Mouse (Mus musculus) thymus, adult 2 months (tissue): Measurements from ENCODE around the gene Gxylt1. TPM values are rescaled to one million over a fixed set of nuclear protein-coding genes. Genes with fewer than 3 reads are reported as not detected.
"Not testable (repeated sequence)": the region's sequence is repeated elsewhere in the genome, so short reads cannot be mapped to it uniquely, and the experiment has no call there.

Experiments used
- DNase-seq: peaks from one replicate; pipeline ENCODE4 v3.0.0; 2021
- H3K27ac ChIP-seq: fragments of 200-500 bp; 2 replicates; pipeline ENCODE4 v1.5.1; 2012; ENCODE audit warnings: low read length, control low read depth; ENCODE audit not compliant: control insufficient read depth, insufficient read depth
- H3K27me3 ChIP-seq: fragments of 200-500 bp; 2 replicates; pipeline ENCODE4 v1.6.1; 2012; ENCODE audit warnings: mild to moderate bottlenecking, low read length, moderate library complexity, mixed read lengths; ENCODE audit not compliant: control insufficient read depth, insufficient read depth
- H3K36me3 ChIP-seq: fragments of 200-500 bp; 2 replicates; pipeline ENCODE4 v1.6.1; 2012; ENCODE audit warnings: mild to moderate bottlenecking, low read length, moderate library complexity; ENCODE audit not compliant: control insufficient read depth, insufficient read depth
- H3K4me1 ChIP-seq: fragments of 200-500 bp; replicated peaks from 2 replicates; pipeline ENCODE4 v1.6.1; 2012; ENCODE audit warnings: low read length; ENCODE audit not compliant: control insufficient read depth, insufficient read depth
- H3K4me3 ChIP-seq: fragments of 200-500 bp; 2 replicates; pipeline ENCODE4 v1.5.1; 2012; ENCODE audit warnings: mild to moderate bottlenecking, low read length, control low read depth, moderate library complexity; ENCODE audit not compliant: control insufficient read depth, insufficient read depth
- CTCF ChIP-seq: fragments of 200-500 bp; IDR thresholded peaks from 2 replicates; pipeline ENCODE4 v1.5.1; 2012; ENCODE audit warnings: mild to moderate bottlenecking, control low read depth, low read length, moderate library complexity, borderline replicate concordance; ENCODE audit not compliant: control insufficient read depth, poor library complexity, insufficient read depth; ENCODE audit errors: extremely low read depth
- POLR2A ChIP-seq: fragments of 200-500 bp; IDR thresholded peaks from 2 replicates; pipeline ENCODE4 v1.6.1; 2012; ENCODE audit warnings: mild to moderate bottlenecking, low read length, control low read depth, moderate library complexity; ENCODE audit not compliant: control insufficient read depth, poor library complexity, insufficient read depth; ENCODE audit errors: extremely low read depth
- WGBS: fragments of 180-500 bp; shearing (Covaris S2); methylation state at CpG from one replicate; pipeline ENCODE4 v1.1.7; 2018; 5-methylcytosine and 5-hydroxymethylcytosine counted together
- polyA plus RNA-seq: library from polyadenylated mRNA; depleted of rRNA; stranded (reverse); fragments of >200 nt; gene quantifications from 2 replicates; pipeline ENCODE4 v1.2.3, GENCODE M21; 2012; rRNA removed

Gxylt1 gene
- 4.0 and 4.4 TPM in 2 replicates for polyA plus RNA-seq

GRCm38 (mm10) chr15:93274679-93275583 is at the start of gene Gxylt1:
Gene Gxylt1 (minus strand): TSS chr15:93275179.
- peak within 1 kb of the TSS; percentile 64 for H3K27ac ChIP-seq
- peak; percentile 100 for DNase-seq
- TF ChIP-seq CTCF: peak; percentile 49; the same call in 1 of the 2 replicates
- peak; percentile 93 for TF ChIP-seq POLR2A
- H3K4me1 ChIP-seq: peaks cover 9% of the 10 kb centered on the region
- under 1% methylated on average over 93 of the region's 93 CpGs for WGBS
- H3K36me3 ChIP-seq: no peaks in the 10 kb centered on the region
- no peaks in the 10 kb centered on the region for H3K27me3 ChIP-seq
- H3K4me3 ChIP-seq: peak within 1 kb of the TSS; percentile 80

DNA sequence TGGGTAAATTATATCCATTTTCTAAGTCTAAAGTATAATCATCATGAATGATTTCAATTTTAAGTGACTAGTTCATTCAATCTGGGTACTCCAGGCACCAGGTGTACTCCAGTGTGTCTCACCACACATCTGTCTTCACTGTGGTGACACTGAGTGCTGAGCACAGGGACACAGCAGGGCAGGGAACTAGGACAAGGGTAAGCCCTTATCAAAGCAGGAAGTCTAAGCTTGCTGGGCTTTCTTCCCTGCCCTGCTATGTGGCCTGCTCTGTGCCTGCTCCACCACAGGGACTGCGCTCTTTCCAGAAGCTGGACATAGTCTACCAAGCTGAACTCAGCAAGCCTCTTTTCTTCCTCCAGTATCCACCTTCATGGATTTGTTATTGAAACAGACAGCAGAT is 43.8 kb upstream of the Gxylt1 start:
- Histone ChIP-seq H3K27ac (no peak overlapping the region), H3K4me1 (no peaks in the 10 kb centered on the region), H3K4me3 (no peak overlapping the region), H3K27me3 (no peaks in the 10 kb centered on the region), H3K36me3 (no peaks in the 10 kb centered on the region)
- 95% methylated on average over 1 of the region's 1 CpGs for WGBS
- DNase-seq: no peak
- TF ChIP-seq POLR2A: no peak
- TF ChIP-seq CTCF: no peak

GRCm38 (mm10) chr15:93310304-93310703 is 35.3 kb upstream of the Gxylt1 start:
- not testable (repeated sequence) for DNase-seq, H3K27me3 ChIP-seq, H3K4me3 ChIP-seq, H3K4me1 ChIP-seq, H3K36me3 ChIP-seq, H3K27ac ChIP-seq
- 94% methylated on average over 4 of the region's 4 CpGs for WGBS

DNA sequence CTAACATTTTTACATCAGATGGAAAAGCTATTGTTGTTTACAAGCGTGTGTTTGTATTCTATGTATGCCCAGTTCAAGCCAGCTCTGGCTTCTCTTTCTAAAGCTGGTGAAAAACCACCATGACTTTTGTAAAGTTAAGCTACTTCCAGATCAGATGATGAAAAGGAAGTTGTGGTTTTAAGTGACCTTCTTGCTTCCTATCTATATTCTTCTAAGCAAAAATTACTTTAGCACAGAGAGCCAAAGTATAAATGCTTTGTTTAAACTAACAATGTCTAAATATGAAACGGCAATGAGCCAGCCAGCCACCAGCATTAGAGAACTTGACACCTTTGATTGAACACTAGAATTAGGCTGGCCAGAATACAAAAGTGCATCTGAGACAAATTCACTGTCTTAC is 23.2 kb upstream of the Gxylt1 start:
- 11% methylated on average over 2 of the region's 2 CpGs for WGBS
- Histone ChIP-seq H3K27ac (no peak overlapping the region), H3K4me3 (no peak overlapping the region), H3K27me3 (no peaks in the 10 kb centered on the region), H3K4me1 (peaks cover 11% of the 10 kb centered on the region), H3K36me3 (no peaks in the 10 kb centered on the region)
- no peak for DNase-seq
- TF ChIP-seq POLR2A (no peak), CTCF (no peak)

DNA sequence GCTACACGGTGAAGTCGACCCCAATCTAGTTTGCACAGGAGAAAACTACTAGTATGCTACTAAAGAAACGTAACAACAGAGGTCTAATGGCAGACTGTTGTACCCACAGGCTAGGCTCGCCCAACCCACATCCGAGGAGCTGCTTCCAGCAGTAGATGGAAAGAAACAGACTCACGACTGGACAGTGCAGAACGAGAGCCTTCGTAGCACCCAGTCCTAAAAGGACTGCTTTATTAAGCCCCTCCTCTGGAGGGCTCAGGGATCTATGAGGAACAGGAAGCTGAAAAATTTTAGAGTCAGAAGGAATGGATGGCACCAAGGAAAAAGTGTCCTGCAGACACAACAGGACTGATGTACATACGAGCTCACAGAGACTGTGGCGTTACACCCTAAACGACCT is 19.5 kb upstream of the Gxylt1 start:
- Histone ChIP-seq H3K4me3 (no peak overlapping the region), H3K36me3 (no peaks in the 10 kb centered on the region), H3K4me1 (0 out of 2 replicates have a peak, but pooled peaks cover 2% of the 10 kb centered on the region)

GRCm38 (mm10) chr15:93288321-93288720 is 13.3 kb upstream of the Gxylt1 start:
- TF ChIP-seq POLR2A (no peak), CTCF (no peak)
- DNase-seq: no peak
- Histone ChIP-seq H3K36me3 (no peaks in the 10 kb centered on the region), H3K4me1 (peaks cover 7% of the 10 kb centered on the region), H3K27me3 (no peaks in the 10 kb centered on the region), H3K27ac (no peak overlapping the region), H3K4me3 (no peak overlapping the region)
- WGBS: 90% methylated on average over 4 of the region's 4 CpGs

More for the DNA sequence above, 19.5 kb upstream of the Gxylt1 start:
- Histone ChIP-seq H3K27ac (no peak overlapping the region; the same call in 1 of the 2 replicates), H3K27me3 (no peaks in the 10 kb centered on the region)
- no peak for TF ChIP-seq CTCF
- no peak for TF ChIP-seq POLR2A
- DNase-seq: no peak
- 73% methylated on average over 11 of the region's 11 CpGs for WGBS
